Mouse (Mus musculus): ENCODE measurements around the gene Vmn1r193.
"Not testable (repeated sequence)": the region's sequence is repeated elsewhere in the genome, so short reads cannot be mapped to it uniquely, and the experiment has no call there.

DNA sequence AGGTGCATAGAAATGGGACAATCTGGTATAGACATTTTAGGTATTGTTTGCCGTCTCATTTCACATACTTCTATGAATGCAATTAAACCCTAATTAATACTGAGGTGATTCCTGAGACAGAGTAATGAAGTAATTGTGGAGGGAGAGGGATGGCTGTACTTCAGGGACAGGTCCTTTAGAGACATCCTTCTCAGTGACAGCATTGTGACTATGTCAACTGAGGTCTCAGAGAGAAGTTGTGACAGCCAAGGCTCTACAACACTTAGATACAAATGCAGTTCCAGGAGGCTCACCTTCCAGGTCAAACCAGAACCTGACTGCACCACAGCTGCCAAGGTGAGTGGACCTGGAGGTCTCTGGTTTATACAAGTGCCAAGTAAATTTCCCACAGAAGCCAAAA, 47.3 kb upstream of the Vmn1r193 start, which contains the start of gene Vmn1r195:
- not testable (repeated sequence) for TF ChIP-seq CTCF, EP300 (IDR thresholded peaks at IDR 0.05; ENCODE audit: low read depth)
